Mouse (Mus musculus) gastrocnemius, adult 8-10 months (tissue): ENCODE data around the gene Kpna3. TPM values are rescaled to one million over a fixed set of nuclear protein-coding genes. Genes with fewer than 3 reads are reported as not detected.
A peak's percentile ranks its signal among the peaks of the same experiment; 100 is the strongest.
"Not testable (repeated sequence)": the region's sequence is repeated elsewhere in the genome, so short reads cannot be mapped to it uniquely, and the experiment has no call there.

Experiments used
- DNase-seq, 2 experiments: peaks; one replicate each; pipeline ENCODE4 v3.0.0; 2022; ENCODE audit warnings: low spot score in 2 of 2
- total RNA-seq, 4 experiments: library from RNA; stranded (reverse); gene quantifications; 2 replicates each; pipeline ENCODE4 v1.2.4; 2022

Kpna3 gene
- total RNA-seq = 100 to 1,000 TPM; 113 to 141 (median 124) TPM

- DNase-seq = peak; percentile 93 to 96
Measured at GRCm38 (mm10) chr14:61439661-61440559, at the start of gene Kpna3. Gene Kpna3, minus strand, starts transcription at chr14:61439874.

GRCm38 (mm10) chr14:61460365-61460764 lies 20.7 kb upstream of the Kpna3 start:
- no peak for DNase-seq

GRCm38 (mm10) chr14:61457468-61457867 lies 17.8 kb upstream of the Kpna3 start:
- no peak for DNase-seq

GRCm38 (mm10) chr14:61455571-61455970 lies 15.9 kb upstream of the Kpna3 start:
- DNase-seq = no peak

- DNase-seq = no peak
Measured at GRCm38 (mm10) chr14:61453032-61453431, 13.4 kb upstream of the Kpna3 start.

GRCm38 (mm10) chr14:61452481-61452880 lies 12.8 kb upstream of the Kpna3 start:
- DNase-seq = no peak

GRCm38 (mm10) chr14:61447775-61448174 lies 8.1 kb upstream of the Kpna3 start:
- DNase-seq = peak; percentile 17 to 51

- peak in 1 of 2 experiments; percentile 47 for DNase-seq
Measured at GRCm38 (mm10) chr14:61439141-61439660, 473 bp downstream of the Kpna3 start.

- no peak for DNase-seq
Measured at GRCm38 (mm10) chr14:61438171-61438945, 1.3 kb downstream of the Kpna3 start.

- DNase-seq = no peak
Measured at GRCm38 (mm10) chr14:61436866-61437265, 2.8 kb downstream of the Kpna3 start.

- DNase-seq = no peak
Measured at GRCm38 (mm10) chr14:61428126-61428787, 11.4 kb downstream of the Kpna3 start.

GRCm38 (mm10) chr14:61427095-61427494 lies 12.6 kb downstream of the Kpna3 start:
- not testable (repeated sequence) for DNase-seq

- DNase-seq = no peak
Measured at GRCm38 (mm10) chr14:61425080-61425665, 14.5 kb downstream of the Kpna3 start.

- no peak for DNase-seq
Measured at GRCm38 (mm10) chr14:61415719-61416118, 24.0 kb downstream of the Kpna3 start.

- DNase-seq = no peak
Measured at GRCm38 (mm10) chr14:61415311-61415710, 24.4 kb downstream of the Kpna3 start.

GRCm38 (mm10) chr14:61414808-61415207 lies 24.9 kb downstream of the Kpna3 start:
- no peak for DNase-seq

GRCm38 (mm10) chr14:61414199-61414598 lies 25.5 kb downstream of the Kpna3 start:
- DNase-seq = no peak

GRCm38 (mm10) chr14:61413686-61414085 lies 26.0 kb downstream of the Kpna3 start:
- no peak for DNase-seq

GRCm38 (mm10) chr14:61410020-61410419 lies 29.7 kb downstream of the Kpna3 start:
- DNase-seq = no peak

- no peak for DNase-seq
Measured at GRCm38 (mm10) chr14:61407055-61407454, 32.6 kb downstream of the Kpna3 start.

GRCm38 (mm10) chr14:61405761-61406160 lies 33.9 kb downstream of the Kpna3 start:
- DNase-seq = no peak
